Mouse (Mus musculus) kidney, adult 18-20 months (tissue): ENCODE measurements around the gene Lactbl1.

Experiments used
- DNase-seq: peaks from one replicate; pipeline ENCODE4 v3.0.0; 2021

The Lactbl1 gene

DNA sequence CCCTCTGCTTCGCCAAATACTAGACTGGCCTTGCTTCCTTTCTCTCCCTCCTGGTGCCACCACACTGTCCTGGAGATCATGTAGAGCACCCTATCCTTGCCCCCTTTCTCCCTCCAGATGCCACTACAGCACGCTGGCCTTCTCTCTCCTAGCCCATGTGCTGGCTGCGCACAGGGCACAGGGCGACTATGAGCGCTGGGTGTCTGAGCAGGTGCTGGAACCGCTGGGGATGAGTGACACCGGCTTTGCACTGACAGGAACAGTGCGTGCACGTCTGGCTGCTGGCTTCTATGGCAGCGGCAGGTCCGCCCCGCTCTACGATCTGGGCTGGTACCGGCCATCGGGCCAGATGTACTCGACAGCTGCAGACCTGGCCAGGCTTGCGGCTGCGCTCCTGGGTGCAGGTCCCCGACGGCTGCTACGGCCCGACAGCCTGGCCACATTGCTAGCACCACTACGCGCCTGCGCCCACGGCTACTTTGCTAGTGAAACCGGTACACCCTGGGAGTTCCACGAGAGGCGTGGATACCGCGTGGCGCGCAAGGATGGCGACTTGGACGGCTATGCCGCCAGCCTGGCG is 14.7 kb downstream of the Lactbl1 start:
- no peak for DNase-seq

GRCm38 (mm10) chr4:136637563-136638229 is 15.3 kb downstream of the Lactbl1 start:
- no peak for DNase-seq

DNA sequence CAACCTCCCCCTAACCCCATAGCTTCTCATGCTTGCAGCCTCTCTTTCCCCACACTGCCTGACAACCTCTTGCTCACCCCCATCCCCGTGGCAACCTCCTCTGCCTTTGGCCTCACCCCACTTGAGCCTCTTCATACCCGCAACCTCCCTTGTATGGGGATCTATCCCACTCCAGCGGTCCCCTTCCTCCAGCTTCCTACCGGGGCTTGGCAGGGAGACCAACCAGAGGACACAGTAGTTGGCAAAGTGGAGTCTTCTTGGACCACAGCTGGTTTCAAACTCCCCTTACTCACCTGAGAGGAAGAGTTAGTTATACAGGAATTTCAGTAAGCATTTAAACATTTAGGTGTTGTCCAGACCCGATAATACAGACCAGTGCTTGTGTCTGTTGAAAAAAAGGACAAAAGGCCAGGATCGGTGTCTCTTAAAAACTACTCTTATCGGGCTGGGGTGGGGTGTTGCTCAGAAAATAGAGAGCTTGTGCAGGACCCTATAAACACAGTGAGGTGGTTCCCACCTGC is 15.9 kb downstream of the Lactbl1 start:
- DNase-seq: no peak

DNA sequence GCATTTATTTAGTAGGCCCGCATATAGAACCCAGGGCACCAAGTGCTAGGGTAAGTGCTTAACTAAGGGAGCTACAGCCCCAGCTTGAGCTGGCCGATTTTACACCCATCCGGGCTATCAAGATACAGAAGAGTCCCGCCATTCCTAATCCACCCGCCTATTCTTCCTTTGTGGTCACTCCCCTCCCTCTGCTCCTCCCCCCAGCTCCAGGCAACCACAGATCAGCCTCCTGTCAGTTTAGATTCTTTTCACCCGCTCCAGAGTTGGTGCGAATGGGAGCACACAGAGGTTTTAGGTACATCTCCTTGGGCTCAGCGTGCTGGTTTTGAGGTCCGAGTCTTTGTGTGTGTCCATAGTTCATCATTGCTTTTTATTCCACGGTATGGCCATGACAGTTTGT is 16.5 kb downstream of the Lactbl1 start:
- DNase-seq: no peak

DNA sequence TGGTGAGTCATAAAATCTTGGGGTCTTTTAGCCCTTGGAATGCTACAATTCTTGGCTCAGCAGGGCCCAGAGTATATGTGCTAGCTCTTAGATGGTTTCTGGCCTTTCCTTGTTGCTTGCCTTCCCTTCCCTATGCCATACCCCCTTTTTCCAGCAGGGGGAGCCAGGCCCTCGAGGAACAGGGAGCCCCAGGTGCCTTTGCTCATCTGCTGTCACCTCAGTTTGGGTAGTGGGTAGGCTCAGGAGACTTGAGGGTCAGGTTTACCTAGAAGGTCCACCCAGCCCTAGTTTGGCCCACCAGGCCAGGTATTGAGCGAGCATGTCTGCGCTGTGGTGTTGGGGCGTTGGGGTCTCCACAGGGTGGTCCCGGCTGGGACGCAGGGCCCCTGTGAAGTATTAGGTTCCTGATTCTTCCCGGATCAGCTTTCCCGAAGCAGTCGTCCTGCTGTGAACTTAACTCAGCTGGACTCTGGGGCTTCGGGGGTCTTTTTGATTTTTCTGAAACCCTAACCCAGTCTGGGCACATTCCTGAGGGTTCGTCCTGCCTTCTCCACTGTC is 26.6 kb downstream of the Lactbl1 start:
- peak; percentile 85 for DNase-seq

GRCm38 (mm10) chr4:136649480-136650196 is 27.2 kb downstream of the Lactbl1 start:
- DNase-seq: no peak

- DNase-seq: no peak
Measured at GRCm38 (mm10) chr4:136650261-136650660, 27.8 kb downstream of the Lactbl1 start.

GRCm38 (mm10) chr4:136651357-136651811 is 29.0 kb downstream of the Lactbl1 start:
- DNase-seq: peak; percentile 20

- DNase-seq: no peak
Measured at GRCm38 (mm10) chr4:136651882-136652527, 29.6 kb downstream of the Lactbl1 start.

- DNase-seq: no peak
Measured at GRCm38 (mm10) chr4:136652528-136652910, 30.1 kb downstream of the Lactbl1 start.

- DNase-seq: no peak
Measured at GRCm38 (mm10) chr4:136653019-136653418, 30.6 kb downstream of the Lactbl1 start.

- no peak for DNase-seq
Measured at GRCm38 (mm10) chr4:136653692-136654234, 31.3 kb downstream of the Lactbl1 start.

- no peak for DNase-seq
Measured at GRCm38 (mm10) chr4:136657914-136658313, 35.5 kb downstream of the Lactbl1 start.

DNA sequence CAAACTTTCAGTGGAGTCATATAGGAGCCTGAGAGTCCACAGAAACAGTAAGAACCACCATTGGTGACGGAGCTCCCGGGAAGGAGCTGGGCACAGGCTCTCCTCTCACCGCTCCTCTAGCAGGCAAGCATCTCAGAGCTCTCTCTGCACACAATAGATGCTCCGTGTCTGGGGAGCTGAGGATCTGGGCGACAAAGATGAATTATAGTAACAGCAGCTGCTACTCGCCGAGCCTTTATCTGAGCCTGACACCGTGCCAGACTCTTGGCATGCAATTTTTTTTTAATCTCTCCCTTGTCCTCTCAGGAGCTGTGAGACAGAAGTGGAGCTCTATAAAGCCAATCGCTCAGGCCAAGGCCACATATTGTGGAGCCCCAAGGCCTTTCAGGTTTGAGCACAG is 42.6 kb downstream of the Lactbl1 start:
- no peak for DNase-seq

GRCm38 (mm10) chr4:136666002-136666401 is 43.6 kb downstream of the Lactbl1 start:
- DNase-seq: no peak

DNA sequence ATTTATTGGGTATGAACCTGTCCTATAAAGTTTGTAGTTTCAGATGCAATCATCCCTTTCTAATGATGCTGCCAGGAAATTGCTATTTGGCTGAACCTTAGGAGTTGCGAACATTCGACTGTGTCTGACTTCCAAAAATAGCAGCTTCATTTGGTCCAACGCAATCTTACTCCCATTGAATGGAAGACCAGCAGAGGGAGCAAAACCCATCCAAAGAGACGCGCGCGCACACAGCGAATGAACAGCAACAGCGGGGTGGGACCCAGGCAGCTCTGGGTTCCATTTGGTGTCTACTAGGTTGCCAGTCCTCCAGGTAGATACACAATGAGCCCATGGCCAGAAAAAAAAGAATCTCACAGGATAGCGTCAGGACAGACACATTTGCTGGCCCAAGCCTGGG is 45.3 kb downstream of the Lactbl1 start:
- DNase-seq: no peak

- no peak for DNase-seq
Measured at GRCm38 (mm10) chr4:136672335-136673090, 50.1 kb downstream of the Lactbl1 start.

- DNase-seq: no peak
Measured at GRCm38 (mm10) chr4:136675439-136675838, 53.0 kb downstream of the Lactbl1 start.

- peak; percentile 90 for DNase-seq
Measured at GRCm38 (mm10) chr4:136678480-136678879, 56.1 kb downstream of the Lactbl1 start.

DNA sequence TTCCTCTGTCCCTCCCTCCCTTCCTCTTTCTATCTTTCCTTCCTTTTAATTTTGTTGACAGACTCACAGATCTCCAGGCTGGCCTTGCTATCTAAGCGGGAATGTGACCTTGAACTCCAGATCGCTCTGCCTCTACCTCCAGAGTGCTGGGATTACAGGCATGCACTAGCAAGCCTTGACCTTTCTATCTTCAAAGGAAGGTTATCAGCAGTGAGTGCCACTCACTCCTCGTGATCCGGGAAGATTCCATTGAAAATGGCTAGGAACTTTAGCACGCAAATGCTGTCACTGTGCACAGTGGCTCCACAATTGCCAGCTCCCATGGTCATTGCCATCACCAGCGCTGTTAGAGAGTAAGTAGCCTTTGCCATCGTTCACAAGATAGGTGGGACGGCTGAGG is 56.8 kb downstream of the Lactbl1 start:
- DNase-seq: no peak

- no peak for DNase-seq
Measured at GRCm38 (mm10) chr4:136680641-136681040, 58.2 kb downstream of the Lactbl1 start.

- no peak for DNase-seq
Measured at GRCm38 (mm10) chr4:136684485-136684884, 62.1 kb downstream of the Lactbl1 start.
